Mouse (Mus musculus) liver, embryonic 14.5 days (tissue): ENCODE data around the gene Hipk3. TPM values are rescaled to one million over a fixed set of nuclear protein-coding genes. Genes with fewer than 3 reads are reported as not detected.

ENCODE experiments used
- ATAC-seq: fragments of 200-750 bp; cut with Nextera tagmentation; 2 replicates; pipeline ENCODE4 v1.8.0; 2017; ENCODE audit warnings: moderate number of reproducible peaks, mild to moderate bottlenecking, moderate library complexity; ENCODE audit not compliant: insufficient read depth
- DNase-seq, 3 experiments: peaks; one replicate each; pipeline ENCODE4 v3.0.0-alpha.2; 2012 to 2013; ENCODE audit warnings: low read depth in 3 of 3, low spot score in 3 of 3
- H3K27ac ChIP-seq: fragments of 300-500 bp; sonication (generic); 2 replicates; pipeline ENCODE4 v1.5.1; 2014; ENCODE audit warnings: moderate library complexity, mild to moderate bottlenecking, control low read depth, inconsistent platforms
- H3K27me3 ChIP-seq: fragments of 300-500 bp; sonication (generic); 2 replicates; pipeline ENCODE4 v1.6.1; 2014; ENCODE audit warnings: mild to moderate bottlenecking, low read length, moderate library complexity; ENCODE audit not compliant: control insufficient read depth, insufficient read depth
- H3K36me3 ChIP-seq: fragments of 300-500 bp; sonication (generic); replicated peaks from 2 replicates; pipeline ENCODE4 v1.6.1; 2014; ENCODE audit warnings: low read depth; ENCODE audit not compliant: control insufficient read depth, insufficient read depth
- H3K4me1 ChIP-seq, 2 experiments: fragments of 200-500 bp in 1 of 2; fragments of 300-500 bp in 1 of 2; sonication (generic) in 1 of 2; replicated peaks; 2 replicates each; pipeline ENCODE4 v1.6.1; 2012 to 2014; ENCODE audit warnings: antibody characterized with exemption in 1 of 2, inconsistent platforms in 1 of 2, low read length in 1 of 2; ENCODE audit not compliant: control insufficient read depth in 2 of 2, insufficient read depth in 2 of 2
- H3K4me2 ChIP-seq: fragments of 300-500 bp; sonication (generic); 2 replicates; pipeline ENCODE4 v1.6.1; 2014; ENCODE audit warnings: low read depth, mild to moderate bottlenecking, control low read depth, moderate library complexity
- H3K4me3 ChIP-seq, 2 experiments: fragments of 200-500 bp in 1 of 2; fragments of 300-500 bp in 1 of 2; sonication (generic) in 1 of 2; 2 replicates each; pipeline ENCODE4 v1.5.1; 2012 to 2014; ENCODE audit warnings: low read depth in 2 of 2, low read length in 2 of 2, mild to moderate bottlenecking in 2 of 2, control low read depth in 1 of 2, inconsistent platforms in 1 of 2, moderate library complexity in 1 of 2; ENCODE audit not compliant: insufficient read depth in 1 of 2
- H3K9ac ChIP-seq: fragments of 300-500 bp; sonication (generic); replicated peaks from 2 replicates; pipeline ENCODE4 v1.6.1; 2014; ENCODE audit warnings: mild to moderate bottlenecking, control low read depth, moderate library complexity
- H3K9me3 ChIP-seq: fragments of 300-500 bp; sonication (generic); 2 replicates; pipeline ENCODE4 v1.6.1; 2016; ENCODE audit warnings: low read length, mixed read lengths; ENCODE audit not compliant: control insufficient read depth
- CTCF ChIP-seq: IDR thresholded peaks from 2 replicates; pipeline ENCODE4 v1.5.1; 2016; ENCODE audit warnings: antibody characterized with exemption, low read depth, control low read depth
- EP300 ChIP-seq: IDR thresholded peaks from 2 replicates; pipeline ENCODE4 v1.6.1; 2016; ENCODE audit warnings: antibody characterized with exemption, low read depth
- WGBS: fragments of 180-500 bp; shearing (Covaris S2); extraction: QIAGEN DNeasy Blood & Tissue Kit; methylation state at CpG from one replicate; pipeline ENCODE4 v1.1.7; 2014; ENCODE audit not compliant: insufficient replicate concordance; 5-methylcytosine and 5-hydroxymethylcytosine counted together
- polyA plus RNA-seq, 2 experiments: library from polyadenylated mRNA; depleted of rRNA in 1 of 2; stranded (reverse) in 1 of 2; unstranded in 1 of 2; fragments of >200 nt; fragmentation: Nextera tagmentation in 1 of 2; extraction: Ambion mirVana in 1 of 2; gene quantifications; 2 replicates each; pipeline versions ENCODE4 v1.2.1 to v1.2.3; 2012 to 2014

Hipk3 gene
- polyA plus RNA-seq, 2 experiments = 7.0 to 8.2 TPM

- no peak for DNase-seq
- Histone ChIP-seq H3K27ac (no peak overlapping the region), H3K36me3 (no peaks in the 10 kb centered on the region), H3K4me2 (no peak overlapping the region), H3K9me3 (no peaks in the 10 kb centered on the region), H3K4me1 (peaks cover 4 to 8% of the 10 kb centered on the region in 2 experiments), H3K9ac (no peak overlapping the region), H3K4me3 (no peak overlapping the region), H3K27me3 (no peaks in the 10 kb centered on the region)
- TF ChIP-seq EP300 = no peak
- no peak for TF ChIP-seq CTCF
- WGBS = 68% methylated on average over 2 of the region's 2 CpGs
- no peak for ATAC-seq
These were observed 16.7 kb downstream of the Hipk3 start for GRCm38 (mm10) chr2:104477398-104478015.

GRCm38 (mm10) chr2:104472056-104472455 is 22.2 kb downstream of the Hipk3 start:
- 82% methylated on average over 6 of the region's 6 CpGs for WGBS
- ATAC-seq = no peak

GRCm38 (mm10) chr2:104471161-104471560 is 23.1 kb downstream of the Hipk3 start:
- Histone ChIP-seq H3K27me3 (no peaks in the 10 kb centered on the region), H3K4me1 (0 out of 4 replicates have a peak, but pooled peaks cover 0 to 3% of the 10 kb centered on the region in 2 experiments), H3K4me3 (no peak overlapping the region), H3K4me2 (no peak overlapping the region), H3K27ac (no peak overlapping the region), H3K36me3 (no peaks in the 10 kb centered on the region; the same call in 1 of the 2 replicates), H3K9ac (no peak overlapping the region), H3K9me3 (no peaks in the 10 kb centered on the region)
- TF ChIP-seq EP300 (no peak), CTCF (no peak)
- DNase-seq = no peak
- no peak for ATAC-seq
- whole genome bisulfite sequencing = 60% methylated on average over 16 of the region's 16 CpGs

More at GRCm38 (mm10) chr2:104472056-104472455, 22.2 kb downstream of the Hipk3 start:
- no peaks in the 10 kb centered on the region for H3K27me3 ChIP-seq
- no peaks in the 10 kb centered on the region for H3K9me3 ChIP-seq
- H3K27ac ChIP-seq = no peak overlapping the region
- no peak overlapping the region for H3K9ac ChIP-seq
- no peak for DNase-seq
- H3K4me2 ChIP-seq = no peak overlapping the region
- TF ChIP-seq CTCF (no peak), EP300 (no peak)
- H3K36me3 ChIP-seq = no peaks in the 10 kb centered on the region; the same call in 1 of the 2 replicates
- peaks cover 0 to 2% of the 10 kb centered on the region in 2 experiments; a peak in 1 of 4 replicates for H3K4me1 ChIP-seq
- H3K4me3 ChIP-seq = no peak overlapping the region

GRCm38 (mm10) chr2:104470536-104470935 is 23.7 kb downstream of the Hipk3 start:
- Histone ChIP-seq H3K27me3 (no peaks in the 10 kb centered on the region), H3K36me3 (no peaks in the 10 kb centered on the region; the same call in 1 of the 2 replicates), H3K4me3 (no peak overlapping the region), H3K27ac (no peak overlapping the region), H3K4me2 (no peak overlapping the region), H3K9ac (no peak overlapping the region), H3K4me1 (0 out of 4 replicates have a peak, but pooled peaks cover 0 to 4% of the 10 kb centered on the region in 2 experiments), H3K9me3 (no peaks in the 10 kb centered on the region)
- no peak for ATAC-seq
- no peak for DNase-seq
- 82% methylated on average over 6 of the region's 6 CpGs for WGBS
- TF ChIP-seq CTCF (no peak), EP300 (no peak)

- no peak for ATAC-seq
- 87% methylated on average over 5 of the region's 5 CpGs for WGBS
- Histone ChIP-seq H3K4me1 (0 out of 4 replicates have a peak, but pooled peaks cover 0 to 4% of the 10 kb centered on the region in 2 experiments), H3K4me3 (no peak overlapping the region), H3K4me2 (no peak overlapping the region), H3K9me3 (no peaks in the 10 kb centered on the region), H3K9ac (no peak overlapping the region), H3K27me3 (no peaks in the 10 kb centered on the region), H3K27ac (no peak overlapping the region), H3K36me3 (no peaks in the 10 kb centered on the region; the same call in 1 of the 2 replicates)
- no peak for DNase-seq
- TF ChIP-seq EP300 (no peak), CTCF (no peak)
These were observed 25.8 kb downstream of the Hipk3 start for GRCm38 (mm10) chr2:104468419-104468818.
